Mouse (Mus musculus) megakaryocyte, embryonic 14.5 days (primary cell): Measurements from ENCODE around the gene Adgrg2.

Experiments
- FLI1 ChIP-seq: IDR thresholded peaks from 2 replicates; pipeline ENCODE4 v1.6.1; 2012; ENCODE audit warnings: low read length, inconsistent platforms, mixed read lengths
- GATA1 ChIP-seq: IDR thresholded peaks from 3 replicates; pipeline ENCODE4 v1.6.1; 2012; ENCODE audit warnings: mixed read lengths, low read length, inconsistent platforms, borderline replicate concordance

DNA sequence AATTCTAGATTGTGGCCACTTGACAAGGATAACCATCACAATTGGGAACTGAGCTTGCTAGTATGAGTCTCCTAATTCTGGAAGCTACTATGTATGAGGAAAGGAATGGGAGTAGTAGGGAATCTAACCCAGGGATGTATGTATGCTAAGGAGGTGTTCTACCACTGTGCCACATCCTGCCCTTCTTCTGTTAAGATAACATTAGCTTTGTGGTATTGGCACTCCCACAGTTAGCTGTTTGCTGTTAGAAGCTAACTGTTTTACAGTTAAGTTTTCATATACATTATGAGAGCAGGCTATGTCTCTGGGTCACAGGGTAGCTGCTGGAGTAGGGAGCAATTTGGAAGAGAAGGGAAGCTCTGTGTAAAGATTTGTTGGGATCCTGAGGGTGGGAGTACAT, 125.5 kb downstream of the Adgrg2 start:
- TF ChIP-seq GATA1 (no peak), FLI1 (no peak)
